Mouse (Mus musculus): Measurements from ENCODE around the gene Snx17.

Snx17 gene

GRCm38 (mm10) chr5:31192939-31193630 is at the start of gene Snx17, which contains the start of gene Eif2b4:
TSS of gene Snx17 (plus strand) at chr5:31193227.
TSS of gene Eif2b4 (minus strand) at chr5:31193430.
- peak; percentile 100 for DNase-seq

GRCm38 (mm10) chr5:31149781-31150180 is 43.2 kb upstream of the Snx17 start:
- DNase-seq, result no peak

- no peak for DNase-seq
These were observed 41.3 kb upstream of the Snx17 start for GRCm38 (mm10) chr5:31151746-31152145.

- DNase-seq, result no peak
These were observed 39.4 kb upstream of the Snx17 start for GRCm38 (mm10) chr5:31153516-31154151.

GRCm38 (mm10) chr5:31154152-31154553 is 38.9 kb upstream of the Snx17 start, which contains the start of gene Mpv17:
TSS of gene Mpv17 (minus strand) at chr5:31154251.
- peak; percentile 89 for DNase-seq

- DNase-seq, result no peak
These were observed 30.6 kb upstream of the Snx17 start for GRCm38 (mm10) chr5:31162462-31162861.

GRCm38 (mm10) chr5:31164878-31165277 is 28.1 kb upstream of the Snx17 start:
- no peak for DNase-seq

- DNase-seq, result no peak
These were observed 24.4 kb upstream of the Snx17 start for GRCm38 (mm10) chr5:31168630-31169029.

- no peak for DNase-seq
These were observed 13.7 kb upstream of the Snx17 start for GRCm38 (mm10) chr5:31179301-31179765.

- peak; percentile 96 for DNase-seq
These were observed 13.0 kb upstream of the Snx17 start, which contains the start of the genes Gm29609 and Gtf3c2 for GRCm38 (mm10) chr5:31179766-31180630. TSS of gene Gm29609 (minus strand) at chr5:31179911. TSS of gene Gtf3c2 (minus strand) at chr5:31180144.

- no peak for DNase-seq
These were observed 11.8 kb upstream of the Snx17 start for GRCm38 (mm10) chr5:31181183-31181770.

- no peak for DNase-seq
These were observed 9.3 kb upstream of the Snx17 start for GRCm38 (mm10) chr5:31183678-31184077.

GRCm38 (mm10) chr5:31188223-31188840 is 4.7 kb upstream of the Snx17 start:
- no peak for DNase-seq

GRCm38 (mm10) chr5:31190201-31190600 is 2.8 kb upstream of the Snx17 start:
- no peak for DNase-seq

GRCm38 (mm10) chr5:31192045-31192938 is 735 bp upstream of the Snx17 start:
- DNase-seq, result no peak

GRCm38 (mm10) chr5:31193631-31194281 is 729 bp downstream of the Snx17 start:
- no peak for DNase-seq

- DNase-seq, result no peak
These were observed 1.8 kb downstream of the Snx17 start for GRCm38 (mm10) chr5:31194486-31195485.

GRCm38 (mm10) chr5:31195671-31196070 is 2.6 kb downstream of the Snx17 start:
- no peak for DNase-seq

GRCm38 (mm10) chr5:31196207-31196606 is 3.2 kb downstream of the Snx17 start:
- no peak for DNase-seq
